In the genomic region with DNA sequence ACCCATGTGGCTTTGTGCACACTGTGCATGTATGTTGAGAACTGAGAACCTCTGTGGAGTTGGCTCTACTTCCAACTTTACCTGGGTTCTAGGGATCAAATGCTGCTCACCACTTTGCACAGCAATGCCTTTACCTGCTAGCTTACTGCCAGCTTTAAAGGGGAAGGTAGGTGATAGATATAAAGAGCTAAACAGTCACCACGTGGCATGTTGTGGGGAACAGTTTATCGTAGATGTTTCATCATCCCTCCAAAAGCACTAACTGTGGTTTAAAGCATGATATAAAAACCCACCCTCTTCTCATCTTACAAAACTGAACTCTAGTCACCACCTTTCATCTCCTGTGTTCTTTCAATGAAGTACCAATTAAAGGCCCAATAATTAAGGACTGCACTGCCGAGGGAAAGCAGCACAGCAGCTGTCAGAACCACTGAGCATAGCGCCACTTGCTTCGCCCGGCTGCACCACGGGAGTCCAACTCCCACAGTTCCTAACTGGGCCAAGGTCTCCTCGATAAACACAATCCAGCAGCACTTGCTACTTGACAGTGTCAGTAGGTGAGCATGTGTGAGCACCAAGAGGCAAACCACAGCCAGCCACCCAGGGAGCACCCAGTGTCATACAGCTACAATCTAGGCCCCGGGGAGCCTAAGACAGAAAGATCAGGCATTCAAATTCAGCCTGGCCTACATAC, we compare ENCODE assay signal across 36 mouse cellular contexts. TPM values are rescaled to one million over a fixed set of nuclear protein-coding genes. Genes with fewer than 3 reads are reported as not detected.
DNase-seq lines count a peak whose midpoint lies in the region; ATAC-seq and TF ChIP-seq lines count a peak whose summit lies in the region.
"Had no signal": no experiment of that assay in that cellular context is flagged by ENCODE, and none has a peak within 500 bp of the region (broad histone marks: within the 10 kb centered on the region; RNA-seq: fewer than 3 reads in every experiment).

No protein-coding gene starts in this region.

- no peak overlapping the region for H3K4me3 ChIP-seq in kidney, adult 2 months (ENCODE audit: insufficient read depth, low read depth, low read length)
- no peak overlapping the region for H3K4me3 ChIP-seq in kidney, embryonic 16.5 days (ENCODE audit: low read length)
- no peak overlapping the region for H3K4me3 ChIP-seq in MEL (ENCODE audit: control insufficient read depth in 1 of 2, insufficient read depth in 1 of 2, low read depth in 2 of 2, low read length in 2 of 2)
- no peak overlapping the region for H3K4me3 ChIP-seq in left cerebral cortex, adult 2 months
- H3K4me3 ChIP-seq: forebrain, embryonic 13.5 days; hindbrain, embryonic 13.5 days; kidney, embryonic 15.5 days; limb, embryonic 13.5 days; lung, embryonic 15.5 days; neural tube, embryonic 12.5 days; stomach, embryonic 15.5 days had no signal

- no peak overlapping the region for H3K9ac ChIP-seq in kidney, embryonic 16.5 days (replicated peaks; ENCODE audit: low read length)
- H3K9ac ChIP-seq in MEL (ENCODE audit: control insufficient read depth, low read depth, low read length, poor library complexity, severe bottlenecking), result no peak overlapping the region
- H3K9ac ChIP-seq: forebrain, embryonic 13.5 days; hindbrain, embryonic 13.5 days; kidney, embryonic 15.5 days; limb, embryonic 13.5 days; lung, embryonic 15.5 days; neural tube, embryonic 12.5 days; stomach, embryonic 15.5 days had no signal

- TF ChIP-seq RAD21 in MEL (IDR thresholded peaks at IDR 0.05; ENCODE audit: low read depth, low read length), result no peak

- WGBS in kidney, adult 2 months, result 55% methylated on average over 9 of the region's 9 CpGs
- 60% methylated on average over 9 of the region's 9 CpGs for WGBS in kidney, embryonic 16.5 days

- intact Hi-C loops in left cerebral cortex, adult 2 months (cut with DNase I), result no loop called here

- no peaks in the 10 kb centered on the region for H3K79me2 ChIP-seq in MEL (ENCODE audit: control insufficient read depth, insufficient read depth, low read length, poor library complexity)

- H3K9me3 ChIP-seq in kidney, embryonic 16.5 days (ENCODE audit: low read length), result no peaks in the 10 kb centered on the region
- no peaks in the 10 kb centered on the region for H3K9me3 ChIP-seq in MEL (replicated peaks; ENCODE audit: insufficient read depth, low read length)
- H3K9me3 ChIP-seq: forebrain, embryonic 13.5 days; hindbrain, embryonic 13.5 days; kidney, embryonic 15.5 days; limb, embryonic 13.5 days; lung, embryonic 15.5 days; neural tube, embryonic 12.5 days; stomach, embryonic 15.5 days had no signal

- no peak overlapping the region for H3K27ac ChIP-seq in kidney, adult 2 months (ENCODE audit: insufficient read depth, low read depth, low read length)
- H3K27ac ChIP-seq in kidney, embryonic 16.5 days (ENCODE audit: low read length), result no peak overlapping the region
- no peak overlapping the region for H3K27ac ChIP-seq in MEL (ENCODE audit: control insufficient read depth, low read depth, low read length)
- no peak overlapping the region for H3K27ac ChIP-seq in left cerebral cortex, adult 2 months
- H3K27ac ChIP-seq: forebrain, embryonic 13.5 days; hindbrain, embryonic 13.5 days; kidney, embryonic 15.5 days; limb, embryonic 13.5 days; lung, embryonic 15.5 days; neural tube, embryonic 12.5 days; stomach, embryonic 15.5 days had no signal

- no peak overlapping the region for H3K4me2 ChIP-seq in kidney, embryonic 16.5 days (replicated peaks; ENCODE audit: low read depth, low read length)
- H3K4me2 ChIP-seq: forebrain, embryonic 13.5 days; heart, embryonic 11.5 days; hindbrain, embryonic 13.5 days; kidney, embryonic 15.5 days; limb, embryonic 13.5 days; liver, embryonic 11.5 days; lung, embryonic 15.5 days; midbrain, embryonic 11.5 days; neural tube, embryonic 12.5 days; stomach, embryonic 15.5 days had no signal

- H3K4me1 ChIP-seq in kidney, adult 2 months (ENCODE audit: control insufficient read depth, insufficient read depth, low read length), result no peaks in the 10 kb centered on the region
- no peaks in the 10 kb centered on the region for H3K4me1 ChIP-seq in kidney, embryonic 16.5 days (ENCODE audit: insufficient read depth, low read length)
- H3K4me1 ChIP-seq in MEL (ENCODE audit: control insufficient read depth in 1 of 2, insufficient read depth in 2 of 2, low read length in 2 of 2), result peaks cover 2 to 8% of the 10 kb centered on the region in 2 experiments; a peak in 2 of 4 replicates
- H3K4me1 ChIP-seq: forebrain, embryonic 13.5 days; hindbrain, embryonic 13.5 days; limb, embryonic 13.5 days; lung, embryonic 15.5 days; neural tube, embryonic 12.5 days; stomach, embryonic 15.5 days had no signal

- H3K27me3 ChIP-seq in kidney, adult 2 months (replicated peaks; ENCODE audit: control insufficient read depth, insufficient read depth, low read length), result no peaks in the 10 kb centered on the region
- H3K27me3 ChIP-seq in kidney, embryonic 16.5 days (ENCODE audit: insufficient read depth, low read length), result no peaks in the 10 kb centered on the region
- H3K27me3 ChIP-seq in MEL (ENCODE audit: control insufficient read depth in 1 of 2, insufficient read depth in 2 of 2, low read length in 2 of 2), result no peaks in the 10 kb centered on the region
- H3K27me3 ChIP-seq: forebrain, embryonic 13.5 days; hindbrain, embryonic 13.5 days; kidney, embryonic 15.5 days; limb, embryonic 13.5 days; lung, embryonic 15.5 days; neural tube, embryonic 12.5 days; stomach, embryonic 15.5 days had no signal

- peak; percentile 20 for DNase-seq in kidney, adult 2 months
- no peak for DNase-seq in MEL (ENCODE audit: low read depth, low spot score)
- DNase-seq in adrenal gland, adult 8-10 months, result peak; percentile 40
- peak; percentile 44 for DNase-seq in brain, adult 2 months (ENCODE audit: low read depth, low spot score)
- no peak for DNase-seq in left cerebral cortex, adult 2 months (ENCODE audit: extremely low spot score in 1 of 2, low spot score in 2 of 2)
- DNase-seq: cerebellum, adult 11 months; cerebellum, adult 9-10 months; cerebellum, postnatal 36 days; gastrocnemius, postnatal 14 days; heart, adult 18-20 months; heart, postnatal 36 days; kidney, postnatal 36 days; layer of hippocampus, adult 9-11 months; retina, postnatal 1 day; right cerebral cortex, postnatal 25 days; thymus, adult 18-20 months; thymus, postnatal 25 days had no signal

- no peak for TF ChIP-seq EP300 in MEL (IDR thresholded peaks at IDR 0.05; ENCODE audit: low read depth in 1 of 2, low read length in 2 of 2)

- TF ChIP-seq CTCF in kidney, adult 2 months (conservative IDR thresholded peaks at IDR 0.05; ENCODE audit: insufficient read depth, insufficient read length, low read depth, low read length), result no peak
- no peak for TF ChIP-seq CTCF in MEL (IDR thresholded peaks at IDR 0.05 in 2 of 3, conservative IDR thresholded peaks at IDR 0.05 in 1 of 3; ENCODE audit: control insufficient read depth in 1 of 3, insufficient read depth in 1 of 3, low read depth in 2 of 3, low read length in 3 of 3, poor library complexity in 1 of 3, severe bottlenecking in 1 of 3)
- TF ChIP-seq CTCF in left cerebral cortex, adult 2 months (IDR thresholded peaks at IDR 0.05), result no peak

- peaks cover 8% of the 10 kb centered on the region for H3K36me3 ChIP-seq in kidney, adult 2 months (ENCODE audit: control insufficient read depth, insufficient read depth, low read length)
- peaks cover 76% of the 10 kb centered on the region for H3K36me3 ChIP-seq in kidney, embryonic 16.5 days (ENCODE audit: insufficient read depth, low read length)
- peaks cover 4 to 64% of the 10 kb centered on the region in 2 experiments for H3K36me3 ChIP-seq in MEL (ENCODE audit: control insufficient read depth in 1 of 2, insufficient read depth in 2 of 2, low read length in 2 of 2)

- no peak for ATAC-seq in kidney, embryonic 16.5 days (ENCODE audit: low FRiP score, low TSS enrichment)
- ATAC-seq in megakaryocyte progenitor cell, adult 5-6 weeks (replicated peaks; ENCODE audit: poor library complexity), result no peak
- ATAC-seq: forebrain, embryonic 13.5 days; intestine, postnatal 0 days; midbrain, embryonic 16.5 days had no signal

- TF ChIP-seq POLR2A in kidney, adult 2 months (IDR thresholded peaks at IDR 0.05; ENCODE audit: low read depth, low read length), result no peak
- TF ChIP-seq POLR2A in MEL (IDR thresholded peaks at IDR 0.05; ENCODE audit: control insufficient read depth in 1 of 2, insufficient read depth in 1 of 2, low read depth in 1 of 2, low read length in 2 of 2, poor library complexity in 1 of 2), result no peak

RNA-seq across cellular contexts. Expression of a gene that starts 20.8 kb away (rescaled TPM):
- polyA plus RNA-seq in kidney, adult 2 months (2012; rRNA removed), result 21.5 and 21.6 TPM in 2 replicates
- polyA plus RNA-seq in kidney, embryonic 16.5 days (2015; fragmentation: Nextera tagmentation; extraction: Ambion mirVana), result 73.7 and 88.3 TPM in 2 replicates
- 125 and 138 TPM in 2 replicates for total RNA-seq in MEL (2012; rRNA removed)
- polyA plus RNA-seq in MEL (2012; ENCODE audit: insufficient read depth in 1 of 2, insufficient read length in 2 of 2, low read depth in 1 of 2, low replicate concordance in 2 of 2, missing spikeins in 1 of 2), result 100 to 1,000 TPM; 119 to 211 TPM
- 10 to 100 TPM; 68.4 to 81.5 (median 72.8) TPM for total RNA-seq in adrenal gland, adult 8-10 months (2022)
- total RNA-seq in megakaryocyte progenitor cell, adult 5-6 weeks (2015), result 129 and 131 TPM in 2 replicates
- total RNA-seq in megakaryocyte progenitor cell, adult 5-6 weeks (2017), result 134 and 140 TPM in 2 replicates
- 100 to 1,000 TPM; 106 to 108 TPM for total RNA-seq in left cerebral cortex, adult 2 months (2021)

RNA-seq across cellular contexts. Expression of a gene that starts 26.3 kb away (rescaled TPM):
- 0.19 and 0.41 TPM in 2 replicates for polyA plus RNA-seq in kidney, adult 2 months (2012; rRNA removed)
- 0.61 and 0.89 TPM in 2 replicates for polyA plus RNA-seq in kidney, embryonic 16.5 days (2015; fragmentation: Nextera tagmentation; extraction: Ambion mirVana)
- not detected in 2 replicates for total RNA-seq in MEL (2012; rRNA removed)
- under 1 TPM in 1 of 2 experiments, not detected in 1; 0.19 TPM for polyA plus RNA-seq in MEL (2012; ENCODE audit: insufficient read depth in 1 of 2, insufficient read length in 2 of 2, low read depth in 1 of 2, low replicate concordance in 2 of 2, missing spikeins in 1 of 2)
- total RNA-seq in adrenal gland, adult 8-10 months (2022), result 1 to 10 TPM; 2.6 to 6.7 (median 4.2) TPM
- total RNA-seq in megakaryocyte progenitor cell, adult 5-6 weeks (2015), result not detected in 2 replicates
- not detected in 2 replicates for total RNA-seq in megakaryocyte progenitor cell, adult 5-6 weeks (2017)
- total RNA-seq in left cerebral cortex, adult 2 months (2021), result 1 to 10 TPM; 3.3 to 4.7 TPM
- total RNA-seq: gastrocnemius, postnatal 14 days; heart, adult 18-20 months; heart, postnatal 36 days; megakaryocyte, adult 5-6 weeks had no signal
- polyA plus RNA-seq: heart, embryonic 11.5 days had no signal

RNA-seq across cellular contexts. Expression of a gene that starts 41.1 kb away (rescaled TPM):
- 0.35 and 2.0 TPM in 2 replicates for polyA plus RNA-seq in kidney, adult 2 months (2012; rRNA removed)
- not detected in 2 replicates for polyA plus RNA-seq in kidney, embryonic 16.5 days (2015; fragmentation: Nextera tagmentation; extraction: Ambion mirVana)
- not detected in 2 replicates for total RNA-seq in MEL (2012; rRNA removed)
- not detected for polyA plus RNA-seq in MEL (2012; ENCODE audit: insufficient read depth in 1 of 2, insufficient read length in 2 of 2, low read depth in 1 of 2, low replicate concordance in 2 of 2, missing spikeins in 1 of 2)
- total RNA-seq in adrenal gland, adult 8-10 months (2022), result not detected
- not detected in 2 replicates for total RNA-seq in megakaryocyte progenitor cell, adult 5-6 weeks (2015)
- total RNA-seq in megakaryocyte progenitor cell, adult 5-6 weeks (2017), result not detected in 2 replicates
- total RNA-seq in left cerebral cortex, adult 2 months (2021), result not detected
- total RNA-seq: gastrocnemius, postnatal 14 days; heart, adult 18-20 months; heart, postnatal 36 days; left cerebral cortex, postnatal 14 days; megakaryocyte, adult 5-6 weeks had no signal
- polyA plus RNA-seq: embryonic facial prominence, embryonic 11.5 days; heart, embryonic 11.5 days; hindbrain, embryonic 13.5 days; midbrain, embryonic 11.5 days; midbrain, embryonic 16.5 days; neural tube, embryonic 12.5 days had no signal

RNA-seq across cellular contexts. Expression of a gene that starts 52.5 kb away (rescaled TPM):
- polyA plus RNA-seq in kidney, adult 2 months (2012; rRNA removed), result not detected in 2 replicates
- not detected in 2 replicates for polyA plus RNA-seq in kidney, embryonic 16.5 days (2015; fragmentation: Nextera tagmentation; extraction: Ambion mirVana)
- not detected in 2 replicates for total RNA-seq in MEL (2012; rRNA removed)
- polyA plus RNA-seq in MEL (2012; ENCODE audit: insufficient read depth in 1 of 2, insufficient read length in 2 of 2, low read depth in 1 of 2, low replicate concordance in 2 of 2, missing spikeins in 1 of 2), result not detected
- not detected for total RNA-seq in adrenal gland, adult 8-10 months (2022)
- total RNA-seq in megakaryocyte progenitor cell, adult 5-6 weeks (2015), result not detected in 2 replicates
- not detected in 2 replicates for total RNA-seq in megakaryocyte progenitor cell, adult 5-6 weeks (2017)
- not detected for total RNA-seq in left cerebral cortex, adult 2 months (2021)
- total RNA-seq: gastrocnemius, postnatal 14 days; heart, adult 18-20 months; heart, postnatal 36 days; left cerebral cortex, postnatal 14 days; megakaryocyte, adult 5-6 weeks had no signal
- polyA plus RNA-seq: embryonic facial prominence, embryonic 11.5 days; forebrain, embryonic 13.5 days; heart, embryonic 11.5 days; heart, embryonic 16.5 days; hindbrain, embryonic 13.5 days; intestine, postnatal 0 days; kidney, embryonic 15.5 days; limb, embryonic 13.5 days; liver, embryonic 11.5 days; liver, embryonic 16.5 days; lung, embryonic 15.5 days; midbrain, embryonic 11.5 days; midbrain, embryonic 16.5 days; neural tube, embryonic 12.5 days; stomach, embryonic 15.5 days had no signal

Comparison
In these comparisons a context has a peak if more than half of its experiments do, and no peak if none do; other contexts are left out.
1. DNase-seq: peak in kidney, adult 2 months (single experiment), adrenal gland, adult 8-10 months (single experiment) and brain, adult 2 months (single experiment); none in MEL (single experiment) and left cerebral cortex, adult 2 months (0 of 2).